Mouse (Mus musculus) intestine, embryonic 16.5 days (tissue): ENCODE data around the gene Ankrd52. TPM values are rescaled to one million over a fixed set of nuclear protein-coding genes. Genes with fewer than 3 reads are reported as not detected.

Experiments used
- ATAC-seq: fragments of 200-750 bp; cut with Nextera tagmentation; 2 replicates; pipeline ENCODE4 v1.8.0; 2017; ENCODE audit warnings: moderate TSS enrichment, moderate library complexity
- H3K27ac ChIP-seq: fragments of 300-500 bp; sonication (generic); 2 replicates; pipeline ENCODE4 v1.5.1; 2014; ENCODE audit warnings: mild to moderate bottlenecking, low read length
- H3K27me3 ChIP-seq: fragments of 300-500 bp; sonication (generic); replicated peaks from 2 replicates; pipeline ENCODE4 v1.6.1; 2014; ENCODE audit warnings: low read length, control low read depth, mixed read lengths; ENCODE audit not compliant: control insufficient read depth, insufficient read depth
- H3K36me3 ChIP-seq: fragments of 300-500 bp; sonication (generic); 2 replicates; pipeline ENCODE4 v1.6.1; 2014; ENCODE audit warnings: low read length, control low read depth; ENCODE audit not compliant: control insufficient read depth, insufficient read depth
- H3K4me1 ChIP-seq: fragments of 300-500 bp; sonication (generic); 2 replicates; pipeline ENCODE4 v1.6.1; 2014; ENCODE audit warnings: low read length, control low read depth, mixed read lengths; ENCODE audit not compliant: control insufficient read depth, insufficient read depth
- H3K4me2 ChIP-seq: fragments of 300-500 bp; sonication (generic); 2 replicates; pipeline ENCODE4 v1.6.1; 2014; ENCODE audit warnings: low read depth, low read length, control low read depth
- H3K4me3 ChIP-seq: fragments of 300-500 bp; sonication (generic); 2 replicates; pipeline ENCODE4 v1.5.1; 2014; ENCODE audit warnings: mild to moderate bottlenecking, low read length
- H3K9ac ChIP-seq: fragments of 300-500 bp; sonication (generic); 2 replicates; pipeline ENCODE4 v1.6.1; 2014; ENCODE audit warnings: low read depth, low read length
- H3K9me3 ChIP-seq: fragments of 300-500 bp; sonication (generic); 2 replicates; pipeline ENCODE4 v1.6.1; 2016; ENCODE audit warnings: low read length, control low read depth; ENCODE audit not compliant: control insufficient read depth
- WGBS: fragments of 180-500 bp; shearing (Covaris S2); extraction: QIAGEN DNeasy Blood & Tissue Kit; methylation state at CpG from one replicate; pipeline ENCODE4 v1.1.7; 2014; 5-methylcytosine and 5-hydroxymethylcytosine counted together
- microRNA-seq: library from miRNA; unstranded; fragments of <30 nt; microRNA quantifications from one replicate; pipeline ENCODE4, GENCODE M21; 2016
- polyA plus RNA-seq: library from polyadenylated mRNA; unstranded; fragments of >200 nt; fragmentation: Nextera tagmentation; extraction: Ambion mirVana; gene quantifications from 2 replicates; pipeline ENCODE4 v1.2.1, GENCODE M21; 2015

Ankrd52 gene
- polyA plus RNA-seq, 1 experiment from 2014 or later = 6.7 TPM

DNA sequence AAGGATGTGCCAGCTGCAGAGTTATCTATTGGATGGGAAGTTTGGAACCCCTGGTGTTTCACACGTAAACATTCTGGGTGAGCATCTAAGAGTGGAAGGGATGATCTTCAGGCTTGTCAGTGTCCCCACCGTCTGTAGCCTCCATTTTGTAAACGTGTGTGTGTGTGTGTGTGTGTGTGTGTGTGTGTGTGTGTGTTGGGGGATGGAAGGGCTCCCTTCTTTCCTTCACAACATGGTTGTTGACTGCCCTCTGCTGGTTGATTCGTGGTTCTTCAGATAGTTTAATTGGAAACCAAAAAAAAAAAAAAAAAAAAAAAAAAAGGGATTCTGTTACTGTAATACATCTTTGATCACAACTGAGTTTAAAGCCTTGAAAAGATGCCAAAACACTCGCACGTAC is 78.4 kb downstream of the Ankrd52 start:
- Histone ChIP-seq H3K9ac (no peak overlapping the region), H3K4me2 (peak overlapping the region; percentile 22; the same call in 1 of the 2 replicates), H3K36me3 (no peaks in the 10 kb centered on the region), H3K9me3 (no peaks in the 10 kb centered on the region), H3K27me3 (no peaks in the 10 kb centered on the region), H3K4me1 (peaks cover 1% of the 10 kb centered on the region; the same call in 1 of the 2 replicates), H3K27ac (no peak overlapping the region), H3K4me3 (no peak overlapping the region)
- 1% methylated on average over 6 of the region's 6 CpGs for WGBS
- ATAC-seq = no peak

DNA sequence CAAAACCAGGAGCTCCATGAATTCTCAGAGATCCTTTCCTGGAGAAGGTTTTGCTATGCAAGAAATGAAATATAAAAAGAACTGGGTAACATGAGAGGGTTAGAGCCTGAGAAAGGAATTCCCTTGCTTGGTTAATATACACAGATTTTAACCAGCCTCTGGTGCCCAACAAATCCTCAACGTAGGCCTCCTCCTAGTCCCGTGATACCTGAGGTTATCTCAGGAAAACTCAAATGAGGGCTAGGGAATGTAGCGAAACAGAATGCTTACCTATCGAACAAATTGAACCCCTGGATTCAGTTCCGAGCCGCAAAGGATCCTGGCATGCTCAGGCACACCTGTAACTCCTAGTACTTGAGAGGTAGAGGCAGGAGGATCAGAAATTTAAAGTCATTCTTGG is 80.8 kb downstream of the Ankrd52 start:
- H3K4me1 ChIP-seq = peaks cover 12% of the 10 kb centered on the region; the same call in 1 of the 2 replicates
- H3K9me3 ChIP-seq = no peaks in the 10 kb centered on the region
- H3K27ac ChIP-seq = no peak overlapping the region
- no peak for ATAC-seq
- H3K9ac ChIP-seq = no peak overlapping the region
- H3K4me3 ChIP-seq = no peak overlapping the region
- 85% methylated on average over 6 of the region's 6 CpGs for WGBS
- no peaks in the 10 kb centered on the region for H3K27me3 ChIP-seq
- H3K36me3 ChIP-seq = peaks cover 4% of the 10 kb centered on the region; the same call in 1 of the 2 replicates
- no peak overlapping the region for H3K4me2 ChIP-seq

Small RNA genes lying within 50 kb of the gene (microRNA-seq; reads per million reads assigned to microRNA genes)
- gene Gm25361 = not detected
- gene Gm26308 = not detected
- not detected for gene Mir6914
- not detected for gene Mir6915
- gene Mir8105 = not detected

Other genes with a start within 250 kb of the Ankrd52 start
- 24.9 and 25.2 TPM in 2 replicates for gene Rbms2, start 196.8 kb upstream of the Ankrd52 start, polyA plus RNA-seq
- gene Gls2, start 182.7 kb upstream of the Ankrd52 start, polyA plus RNA-seq = 2.2 and 2.8 TPM in 2 replicates
- 36.1 and 40.1 TPM in 2 replicates for gene Spryd4, start 165.3 kb upstream of the Ankrd52 start, polyA plus RNA-seq
- gene Mip, start 151.3 kb upstream of the Ankrd52 start, polyA plus RNA-seq = 0.06 TPM in 1 of 2 replicates, not detected in the other
- 29.0 and 33.3 TPM in 2 replicates for gene Timeless, start 145.1 kb upstream of the Ankrd52 start, polyA plus RNA-seq
- 0.18 and 0.20 TPM in 2 replicates for gene Apon, start 123.0 kb upstream of the Ankrd52 start, polyA plus RNA-seq
- 1.5 and 3.5 TPM in 2 replicates for gene Apof, start 108.4 kb upstream of the Ankrd52 start, polyA plus RNA-seq
- 16.4 and 18.0 TPM in 2 replicates for gene Stat2, start 106.6 kb upstream of the Ankrd52 start, polyA plus RNA-seq
- gene Il23a, start 78.4 kb upstream of the Ankrd52 start, polyA plus RNA-seq = 0.44 and 0.53 TPM in 2 replicates
- gene Pan2, start 73.8 kb upstream of the Ankrd52 start, polyA plus RNA-seq = 24.7 and 25.5 TPM in 2 replicates
- 295 and 297 TPM in 2 replicates for gene Cnpy2, start 54.7 kb upstream of the Ankrd52 start, polyA plus RNA-seq
- 334 and 347 TPM in 2 replicates for gene Cs, start 39.4 kb upstream of the Ankrd52 start, polyA plus RNA-seq
- 2.5 and 3.3 TPM in 2 replicates for gene Coq10a, start 8.1 kb upstream of the Ankrd52 start, polyA plus RNA-seq
- gene Slc39a5, start 24.1 kb downstream of the Ankrd52 start, polyA plus RNA-seq = 207 and 242 TPM in 2 replicates
- 104 TPM in 2 replicates for gene Nabp2, start 34.4 kb downstream of the Ankrd52 start, polyA plus RNA-seq
- gene Rnf41, start 34.5 kb downstream of the Ankrd52 start, polyA plus RNA-seq = 43.2 and 43.3 TPM in 2 replicates
- 46.6 and 51.1 TPM in 2 replicates for gene Smarcc2, start 82.1 kb downstream of the Ankrd52 start, polyA plus RNA-seq
- 1,841 and 1,876 TPM in 2 replicates for gene Myl6, start 117.0 kb downstream of the Ankrd52 start, polyA plus RNA-seq
- 2.8 TPM in 2 replicates for gene Myl6b, start 121.6 kb downstream of the Ankrd52 start, polyA plus RNA-seq
- gene Esyt1, start 148.8 kb downstream of the Ankrd52 start, polyA plus RNA-seq = 24.4 and 25.7 TPM in 2 replicates
- 13.3 and 13.6 TPM in 2 replicates for gene Zc3h10, start 170.7 kb downstream of the Ankrd52 start, polyA plus RNA-seq
- gene Rpl41, start 172.2 kb downstream of the Ankrd52 start, polyA plus RNA-seq = 3,191 and 3,364 TPM in 2 replicates
- gene Pa2g4, start 188.9 kb downstream of the Ankrd52 start, polyA plus RNA-seq = 171 and 196 TPM in 2 replicates
- 29.6 and 34.9 TPM in 2 replicates for gene Erbb3, start 212.5 kb downstream of the Ankrd52 start, polyA plus RNA-seq
- gene Rps26, start 249.6 kb downstream of the Ankrd52 start, polyA plus RNA-seq = 580 and 624 TPM in 2 replicates